Mouse (Mus musculus) liver, embryonic 14.5 days (tissue): ENCODE results near the gene Gm13290.

ENCODE experiments used
- CTCF ChIP-seq: IDR thresholded peaks from 2 replicates; pipeline ENCODE4 v1.5.1; 2016; ENCODE audit warnings: antibody characterized with exemption, low read depth, control low read depth
- EP300 ChIP-seq: IDR thresholded peaks from 2 replicates; pipeline ENCODE4 v1.6.1; 2016; ENCODE audit warnings: antibody characterized with exemption, low read depth

DNA sequence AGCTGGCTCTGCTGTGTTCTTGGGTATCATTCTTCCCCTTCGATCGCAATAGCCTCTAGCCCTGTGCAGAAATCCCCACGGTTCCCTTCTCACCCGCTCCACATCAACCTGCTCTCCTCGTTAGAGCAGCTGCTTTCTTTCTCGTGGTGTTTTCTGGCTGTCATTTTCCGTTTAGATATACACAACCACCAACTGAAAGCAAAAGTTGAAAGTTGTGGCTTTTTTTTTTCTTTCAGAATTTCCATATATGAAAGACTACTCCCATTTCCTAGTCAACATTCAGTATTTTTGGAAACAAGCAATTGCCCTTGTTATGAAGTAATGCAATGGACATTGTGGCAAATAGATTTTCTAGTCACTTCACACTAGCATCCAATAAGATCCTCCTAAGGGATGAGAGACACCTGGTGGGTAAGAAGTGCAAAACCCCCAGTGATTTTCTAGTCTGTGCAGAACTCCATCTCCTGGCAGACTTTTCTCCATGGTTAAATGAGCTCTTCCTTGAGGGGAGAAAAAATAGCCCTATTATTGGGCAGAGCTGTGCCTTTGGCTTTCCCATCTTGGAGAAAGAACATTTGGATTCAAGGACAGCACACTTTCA, 30.8 kb upstream of the Gm13290 start:
- TF ChIP-seq CTCF (no peak; the same call in 1 of the 2 replicates), EP300 (no peak)
